Mouse (Mus musculus): ENCODE data around the gene Zbtb38. TPM values are rescaled to one million over a fixed set of nuclear protein-coding genes. Genes with fewer than 3 reads are reported as not detected.

The Zbtb38 gene
- polyA plus RNA-seq, 1 experiment from 2014 or later, result 8.8 TPM

DNA sequence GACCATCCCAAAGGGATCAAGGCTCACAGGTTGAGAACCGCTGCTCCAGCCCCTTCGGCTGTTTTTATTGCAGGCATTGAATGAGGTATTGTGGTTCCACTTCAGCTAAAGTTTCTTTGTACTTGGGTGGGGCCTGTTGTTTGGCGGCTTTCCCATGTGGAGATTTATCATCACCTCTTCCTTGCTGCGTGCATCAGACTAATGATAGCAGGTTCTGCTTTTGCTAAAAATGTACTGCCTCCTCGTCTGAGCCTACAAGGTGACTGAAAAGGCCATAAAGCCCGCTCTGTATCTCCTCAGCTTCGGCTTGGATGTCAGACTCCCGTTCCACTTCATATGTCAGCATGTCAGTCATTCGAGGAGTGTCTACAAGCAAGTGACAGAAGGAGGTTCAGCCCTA, 17.0 kb upstream of the Zbtb38 start:
- DNase-seq (ENCODE audit: low spot score), result no peak
- no peak overlapping the region for H3K4me3 ChIP-seq (ENCODE audit: low read depth, low read length)
- H3K9me3 ChIP-seq (replicated peaks; ENCODE audit: control insufficient read depth, low read length), result no peaks in the 10 kb centered on the region
- WGBS, result 83% methylated on average over 9 of the region's 9 CpGs
- H3K27me3 ChIP-seq (ENCODE audit: control insufficient read depth, insufficient read depth, low read length), result no peaks in the 10 kb centered on the region
- ATAC-seq (replicated peaks; ENCODE audit: insufficient number of reproducible peaks, low FRiP score, low TSS enrichment, low read depth), result no peak
- peaks cover 3% of the 10 kb centered on the region; the same call in 1 of the 2 replicates for H3K4me1 ChIP-seq (ENCODE audit: control insufficient read depth, insufficient read depth, low read length)
- no peaks in the 10 kb centered on the region for H3K36me3 ChIP-seq (replicated peaks; ENCODE audit: control insufficient read depth, insufficient read depth, low read depth, low read length)
- no peak overlapping the region for H3K9ac ChIP-seq (replicated peaks; ENCODE audit: low read length)
- H3K4me2 ChIP-seq (ENCODE audit: low read depth, low read length), result no peak overlapping the region
- H3K27ac ChIP-seq (replicated peaks; ENCODE audit: low read depth, low read length), result no peak overlapping the region

DNA sequence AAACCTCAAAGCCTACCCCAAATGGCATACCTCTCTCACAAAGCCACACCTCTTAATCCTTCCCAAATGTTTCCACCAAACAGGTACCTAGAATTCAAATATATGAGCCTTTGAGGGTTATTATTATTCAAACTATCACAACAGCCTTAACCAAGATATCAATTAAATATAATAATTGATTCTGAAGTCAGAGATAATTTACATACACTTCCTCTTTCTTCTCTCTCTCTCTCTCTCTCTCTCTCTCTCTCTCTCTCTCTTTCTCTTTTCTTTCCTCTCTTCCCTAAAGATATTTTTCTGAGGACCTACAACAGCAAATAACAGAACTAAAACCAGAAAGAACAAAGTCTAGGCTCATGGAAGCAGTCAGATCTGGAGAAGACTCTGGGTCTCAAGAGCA, 15.2 kb upstream of the Zbtb38 start:
- H3K4me3 ChIP-seq (ENCODE audit: low read depth, low read length), result no peak overlapping the region
- H3K4me1 ChIP-seq (ENCODE audit: control insufficient read depth, insufficient read depth, low read length), result peaks cover 3% of the 10 kb centered on the region; the same call in 1 of the 2 replicates
- H3K4me2 ChIP-seq (ENCODE audit: low read depth, low read length), result no peak overlapping the region
- H3K36me3 ChIP-seq (replicated peaks; ENCODE audit: control insufficient read depth, insufficient read depth, low read depth, low read length), result no peaks in the 10 kb centered on the region
- no peak for ATAC-seq (replicated peaks; ENCODE audit: insufficient number of reproducible peaks, low FRiP score, low TSS enrichment, low read depth)
- H3K27ac ChIP-seq (replicated peaks; ENCODE audit: low read depth, low read length), result no peak overlapping the region
- no peak overlapping the region for H3K9ac ChIP-seq (replicated peaks; ENCODE audit: low read length)
- H3K9me3 ChIP-seq (replicated peaks; ENCODE audit: control insufficient read depth, low read length), result no peaks in the 10 kb centered on the region
- no peak for DNase-seq (ENCODE audit: low spot score)
- no peaks in the 10 kb centered on the region for H3K27me3 ChIP-seq (ENCODE audit: control insufficient read depth, insufficient read depth, low read length)

DNA sequence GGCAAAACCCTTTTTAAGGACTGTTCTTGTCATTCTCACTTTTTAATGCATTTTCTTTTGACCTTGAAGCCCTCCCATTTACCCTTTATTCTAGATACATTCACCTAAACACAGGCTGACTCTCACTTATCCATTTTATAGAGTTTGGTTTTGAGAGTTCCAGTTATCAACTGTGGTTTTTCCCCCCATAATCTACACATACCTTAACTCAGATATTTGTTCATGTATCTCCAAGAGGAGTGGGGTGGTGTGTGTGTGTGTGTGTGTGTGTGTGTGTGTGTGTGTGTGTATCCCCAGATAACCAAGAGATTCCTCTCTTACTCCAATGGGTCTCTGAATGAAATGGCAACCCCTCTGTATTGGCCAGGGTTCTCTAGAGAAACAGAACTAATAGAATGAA, 13.4 kb upstream of the Zbtb38 start:
- no peaks in the 10 kb centered on the region for H3K4me1 ChIP-seq (ENCODE audit: control insufficient read depth, insufficient read depth, low read length)
- no peak overlapping the region for H3K9ac ChIP-seq (replicated peaks; ENCODE audit: low read length)
- H3K27me3 ChIP-seq (ENCODE audit: control insufficient read depth, insufficient read depth, low read length), result no peaks in the 10 kb centered on the region
- H3K27ac ChIP-seq (replicated peaks; ENCODE audit: low read depth, low read length), result no peak overlapping the region
- ATAC-seq (replicated peaks; ENCODE audit: insufficient number of reproducible peaks, low FRiP score, low TSS enrichment, low read depth) (no peak), DNase-seq (ENCODE audit: low spot score) (no peak)
- H3K36me3 ChIP-seq (replicated peaks; ENCODE audit: control insufficient read depth, insufficient read depth, low read depth, low read length), result no peaks in the 10 kb centered on the region
- no peaks in the 10 kb centered on the region for H3K9me3 ChIP-seq (replicated peaks; ENCODE audit: control insufficient read depth, low read length)
- H3K4me2 ChIP-seq (ENCODE audit: low read depth, low read length), result no peak overlapping the region
- H3K4me3 ChIP-seq (ENCODE audit: low read depth, low read length), result no peak overlapping the region

GRCm38 (mm10) chr9:96765410-96765809, 12.8 kb upstream of the Zbtb38 start:
- ATAC-seq (replicated peaks; ENCODE audit: insufficient number of reproducible peaks, low FRiP score, low TSS enrichment, low read depth) (0 out of 2 replicates have a peak, but pooled peaks have one; percentile 59), DNase-seq (ENCODE audit: low spot score) (no peak)
- H3K4me3 ChIP-seq (ENCODE audit: low read depth, low read length), result no peak overlapping the region
- H3K4me2 ChIP-seq (ENCODE audit: low read depth, low read length), result no peak overlapping the region
- H3K4me1 ChIP-seq (ENCODE audit: control insufficient read depth, insufficient read depth, low read length), result no peaks in the 10 kb centered on the region
- H3K27me3 ChIP-seq (ENCODE audit: control insufficient read depth, insufficient read depth, low read length), result no peaks in the 10 kb centered on the region
- no peaks in the 10 kb centered on the region for H3K36me3 ChIP-seq (replicated peaks; ENCODE audit: control insufficient read depth, insufficient read depth, low read depth, low read length)
- no peaks in the 10 kb centered on the region for H3K9me3 ChIP-seq (replicated peaks; ENCODE audit: control insufficient read depth, low read length)
- no peak overlapping the region for H3K27ac ChIP-seq (replicated peaks; ENCODE audit: low read depth, low read length)
- WGBS, result 60% methylated on average over 5 of the region's 5 CpGs
- no peak overlapping the region for H3K9ac ChIP-seq (replicated peaks; ENCODE audit: low read length)

- 78% methylated on average over 9 of the region's 9 CpGs for WGBS
- H3K4me3 ChIP-seq (ENCODE audit: low read depth, low read length), result no peak overlapping the region
- no peak for DNase-seq (ENCODE audit: low spot score)
- H3K36me3 ChIP-seq (replicated peaks; ENCODE audit: control insufficient read depth, insufficient read depth, low read depth, low read length), result no peaks in the 10 kb centered on the region
- H3K4me2 ChIP-seq (ENCODE audit: low read depth, low read length), result no peak overlapping the region
- no peak overlapping the region for H3K9ac ChIP-seq (replicated peaks; ENCODE audit: low read length)
- no peaks in the 10 kb centered on the region for H3K9me3 ChIP-seq (replicated peaks; ENCODE audit: control insufficient read depth, low read length)
- no peak for ATAC-seq (replicated peaks; ENCODE audit: insufficient number of reproducible peaks, low FRiP score, low TSS enrichment, low read depth)
- no peak overlapping the region for H3K27ac ChIP-seq (replicated peaks; ENCODE audit: low read depth, low read length)
- no peaks in the 10 kb centered on the region for H3K4me1 ChIP-seq (ENCODE audit: control insufficient read depth, insufficient read depth, low read length)
- H3K27me3 ChIP-seq (ENCODE audit: control insufficient read depth, insufficient read depth, low read length), result no peaks in the 10 kb centered on the region
Observed at GRCm38 (mm10) chr9:96763847-96764631, 11.4 kb upstream of the Zbtb38 start.

- H3K36me3 ChIP-seq (replicated peaks; ENCODE audit: control insufficient read depth, insufficient read depth, low read depth, low read length), result no peaks in the 10 kb centered on the region
- no peaks in the 10 kb centered on the region for H3K27me3 ChIP-seq (ENCODE audit: control insufficient read depth, insufficient read depth, low read length)
- H3K27ac ChIP-seq (replicated peaks; ENCODE audit: low read depth, low read length), result no peak overlapping the region
- H3K4me1 ChIP-seq (ENCODE audit: control insufficient read depth, insufficient read depth, low read length), result no peaks in the 10 kb centered on the region
- 93% methylated on average over 3 of the region's 3 CpGs for WGBS
- ATAC-seq (replicated peaks; ENCODE audit: insufficient number of reproducible peaks, low FRiP score, low TSS enrichment, low read depth) (no peak), DNase-seq (ENCODE audit: low spot score) (no peak)
- no peak overlapping the region for H3K4me3 ChIP-seq (ENCODE audit: low read depth, low read length)
- no peak overlapping the region for H3K4me2 ChIP-seq (ENCODE audit: low read depth, low read length)
- no peaks in the 10 kb centered on the region for H3K9me3 ChIP-seq (replicated peaks; ENCODE audit: control insufficient read depth, low read length)
- H3K9ac ChIP-seq (replicated peaks; ENCODE audit: low read length), result no peak overlapping the region
Observed at GRCm38 (mm10) chr9:96763025-96763424, 10.4 kb upstream of the Zbtb38 start.

GRCm38 (mm10) chr9:96758749-96759597, 6.3 kb upstream of the Zbtb38 start:
- 12% methylated on average over 22 of the region's 22 CpGs for WGBS
- Histone ChIP-seq H3K4me2 (ENCODE audit: low read depth, low read length) (peak overlapping the region; percentile 44), H3K36me3 (replicated peaks; ENCODE audit: control insufficient read depth, insufficient read depth, low read depth, low read length) (no peaks in the 10 kb centered on the region), H3K9me3 (replicated peaks; ENCODE audit: control insufficient read depth, low read length) (no peaks in the 10 kb centered on the region), H3K27me3 (ENCODE audit: control insufficient read depth, insufficient read depth, low read length) (no peaks in the 10 kb centered on the region), H3K27ac (replicated peaks; ENCODE audit: low read depth, low read length) (no peak overlapping the region), H3K4me1 (ENCODE audit: control insufficient read depth, insufficient read depth, low read length) (no peaks in the 10 kb centered on the region), H3K9ac (replicated peaks; ENCODE audit: low read length) (peak overlapping the region; percentile 48; the same call in 1 of the 2 replicates), H3K4me3 (ENCODE audit: low read depth, low read length) (peak overlapping the region; percentile 26; the same call in 1 of the 2 replicates)
- ATAC-seq (replicated peaks; ENCODE audit: insufficient number of reproducible peaks, low FRiP score, low TSS enrichment, low read depth) (peak; percentile 93), DNase-seq (ENCODE audit: low spot score) (peak; percentile 93)
